Mouse (Mus musculus) left cerebral cortex, adult 11 months (tissue): Measurements from ENCODE around the gene Vwf.

ENCODE experiments used
- DNase-seq: peaks from one replicate; pipeline ENCODE4 v3.0.0; 2022; ENCODE audit warnings: low spot score

Vwf gene

GRCm38 (mm10) chr6:125548406-125548805 is 1.8 kb downstream of the Vwf start:
- DNase-seq: no peak

DNA sequence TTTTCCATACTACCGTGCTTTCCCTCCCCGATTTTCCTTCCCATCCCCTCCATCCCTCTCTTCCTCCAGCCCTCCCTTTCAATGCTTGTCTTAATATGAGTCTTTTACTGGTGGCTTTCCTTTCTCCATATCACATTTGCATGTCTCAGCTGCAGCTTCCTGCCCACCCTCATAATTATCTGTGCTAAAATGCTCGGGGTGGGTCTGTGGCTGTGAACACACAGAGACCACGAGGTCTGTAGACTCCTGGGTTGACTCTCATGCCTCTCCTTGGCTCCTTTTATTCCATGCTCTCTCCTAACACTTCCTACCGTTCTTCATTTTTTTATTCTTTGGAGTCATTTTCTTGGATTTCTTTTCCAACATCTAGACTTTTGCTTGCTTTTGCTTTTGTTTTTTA is 3.6 kb downstream of the Vwf start:
- DNase-seq: no peak

- no peak for DNase-seq
Observed at GRCm38 (mm10) chr6:125552760-125553159, 6.2 kb downstream of the Vwf start.

DNA sequence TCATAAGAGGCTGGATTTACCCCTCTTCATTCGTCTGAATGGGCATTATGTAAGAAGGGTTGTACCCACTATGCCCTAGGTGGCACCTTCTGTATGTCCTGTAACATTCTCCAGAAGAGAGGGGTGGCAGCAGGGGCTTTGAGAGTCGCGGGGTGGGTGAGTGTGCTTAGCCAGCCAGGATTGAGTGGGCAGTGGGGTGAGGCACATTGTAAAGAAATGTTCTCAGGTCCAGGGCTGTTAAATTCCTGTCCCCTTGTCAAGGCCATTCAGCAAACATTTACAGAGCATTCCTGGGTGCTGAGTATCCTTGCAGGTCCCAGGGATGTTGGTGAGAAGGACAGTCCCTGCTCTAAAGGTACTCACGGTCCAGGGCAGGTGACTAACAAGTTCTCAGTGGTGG is 7.0 kb downstream of the Vwf start:
- DNase-seq: no peak

GRCm38 (mm10) chr6:125558831-125559230 is 12.3 kb downstream of the Vwf start:
- DNase-seq: no peak

DNA sequence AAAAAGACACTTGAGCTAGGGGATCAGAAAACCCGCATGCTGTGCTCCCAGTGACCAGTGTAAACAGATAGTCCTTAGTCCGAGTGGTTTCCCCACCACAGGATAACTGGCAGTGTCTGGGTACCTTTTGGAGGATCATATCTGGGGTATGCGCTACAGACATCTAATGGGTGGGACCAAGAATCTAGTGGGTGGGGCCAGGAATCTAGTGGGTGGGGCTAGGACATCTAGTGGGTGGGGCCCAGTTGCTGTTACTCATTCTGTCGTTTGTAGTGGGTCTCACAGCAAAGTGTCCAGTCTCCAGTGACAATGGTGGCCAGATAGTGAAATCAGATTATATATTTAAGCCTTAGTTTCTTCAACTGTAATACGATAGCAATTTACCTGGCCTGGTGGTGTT is 14.5 kb downstream of the Vwf start:
- DNase-seq: no peak

- DNase-seq: no peak
Observed at GRCm38 (mm10) chr6:125561521-125561920, 14.9 kb downstream of the Vwf start.

GRCm38 (mm10) chr6:125564812-125565281 is 18.3 kb downstream of the Vwf start:
- no peak for DNase-seq

DNA sequence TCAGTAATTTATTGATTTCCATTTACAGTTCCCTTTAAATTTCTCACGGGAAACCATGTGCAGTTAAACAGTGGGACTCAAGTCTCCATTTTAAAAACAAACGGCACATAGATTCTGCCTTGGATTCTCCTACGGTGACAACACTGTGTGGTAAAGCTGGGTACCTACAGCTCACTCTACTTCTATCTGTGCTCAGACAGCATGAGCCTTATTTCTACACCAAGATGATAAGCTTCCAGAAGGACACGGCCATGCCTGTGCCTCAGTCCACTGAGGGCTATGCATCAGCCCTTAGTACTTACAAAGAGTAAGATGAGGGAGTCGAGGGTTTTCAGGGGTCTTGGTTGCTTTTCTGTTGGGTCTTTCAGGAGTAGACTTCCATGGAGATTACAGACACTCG is 18.8 kb downstream of the Vwf start:
- no peak for DNase-seq

DNA sequence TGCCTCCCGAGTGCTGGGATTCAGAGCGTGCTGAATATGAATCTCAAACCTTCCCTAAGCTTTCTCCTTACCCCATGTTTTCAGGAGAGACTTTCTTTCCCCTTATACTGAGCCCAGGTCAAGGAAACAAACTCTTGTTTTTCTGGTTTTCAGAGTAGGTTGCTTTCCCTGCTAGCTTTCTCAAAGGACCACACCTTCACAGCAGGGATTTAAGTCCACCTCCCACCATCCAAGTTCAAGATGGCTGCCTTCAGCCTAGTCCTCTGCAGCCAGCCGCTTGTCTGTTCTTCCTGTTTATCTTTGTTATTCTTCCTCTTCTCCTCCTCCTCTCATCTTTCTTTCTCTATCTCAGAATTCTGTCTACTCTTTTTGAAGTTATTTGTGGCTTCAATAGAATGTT is 20.1 kb downstream of the Vwf start:
- no peak for DNase-seq

DNA sequence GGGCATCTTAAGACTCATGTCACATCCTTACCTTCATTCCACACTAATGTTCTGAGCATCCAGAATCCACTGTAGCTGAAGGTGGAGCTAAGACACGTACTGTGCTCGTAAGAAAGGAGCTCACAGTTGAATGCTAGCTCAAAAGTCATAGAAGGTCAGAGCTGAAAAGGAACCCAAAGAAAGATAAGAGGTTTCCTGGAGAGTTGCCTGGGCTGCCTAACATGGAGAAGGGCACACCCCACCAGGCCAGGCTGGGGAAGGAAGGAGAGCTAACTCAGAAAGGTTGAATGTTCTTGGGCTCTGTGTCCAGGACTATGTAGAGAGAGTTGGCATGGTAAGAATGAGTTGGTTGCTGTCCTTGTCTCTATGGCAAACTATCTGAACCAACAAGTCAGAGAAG is 21.8 kb downstream of the Vwf start:
- no peak for DNase-seq

GRCm38 (mm10) chr6:125572291-125573188 is 26.0 kb downstream of the Vwf start:
- peak; percentile 36 for DNase-seq

DNA sequence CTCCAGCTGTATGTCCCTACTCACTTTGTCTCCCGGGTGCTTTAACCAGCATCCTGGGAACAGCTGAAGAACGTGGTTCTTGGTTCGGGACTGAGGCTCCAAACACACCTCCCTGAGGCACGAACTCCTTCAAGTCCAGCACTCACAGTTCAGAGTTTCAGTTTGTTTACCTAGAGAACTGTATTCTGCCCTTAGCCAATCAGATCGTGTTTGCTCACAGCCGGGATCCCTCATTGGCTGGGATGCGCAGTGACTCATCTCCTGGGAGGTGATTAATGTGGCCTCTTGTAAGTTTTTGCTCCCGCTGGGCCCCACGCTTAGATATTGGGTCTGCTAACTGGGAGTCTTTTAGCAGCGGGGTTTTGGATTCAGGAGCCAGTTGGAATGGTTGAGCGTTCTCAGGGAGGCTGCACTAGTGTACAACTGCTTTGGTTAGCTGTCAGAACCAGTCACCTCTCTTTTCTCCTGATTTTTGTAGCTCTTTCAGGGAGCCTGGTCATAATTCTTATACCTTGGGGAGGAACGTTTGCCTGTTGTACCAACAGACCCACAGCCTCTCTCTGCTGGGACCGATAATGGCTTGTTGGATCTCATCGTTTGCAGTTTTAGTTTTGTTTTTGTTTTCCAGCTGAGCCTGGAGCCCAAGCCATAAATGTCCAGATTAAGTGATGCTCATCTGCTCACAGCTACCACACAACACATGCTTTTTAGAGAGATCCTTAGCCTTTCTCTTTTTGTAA is 26.8 kb downstream of the Vwf start:
- DNase-seq: peak; percentile 23

- no peak for DNase-seq
Observed at GRCm38 (mm10) chr6:125575080-125575479, 28.5 kb downstream of the Vwf start.

DNA sequence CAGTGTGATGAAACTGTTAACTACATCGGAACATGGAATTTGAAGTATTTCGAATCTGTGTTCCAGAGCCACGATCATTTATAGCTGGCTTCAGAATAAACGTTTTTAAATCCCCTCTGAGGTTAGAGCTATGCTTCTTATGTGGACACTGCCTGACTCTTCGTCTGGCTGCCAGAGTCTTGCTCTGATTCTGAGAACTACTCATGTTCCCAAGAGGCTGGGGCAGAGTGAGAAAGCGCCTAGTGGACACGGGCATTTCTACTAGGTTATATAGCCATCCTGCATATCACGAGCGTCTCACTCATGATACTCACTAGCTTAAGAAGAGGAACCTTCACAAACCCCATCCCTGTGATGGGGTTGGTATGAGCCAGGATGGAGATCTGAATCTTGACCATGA is 30.7 kb downstream of the Vwf start:
- no peak for DNase-seq

DNA sequence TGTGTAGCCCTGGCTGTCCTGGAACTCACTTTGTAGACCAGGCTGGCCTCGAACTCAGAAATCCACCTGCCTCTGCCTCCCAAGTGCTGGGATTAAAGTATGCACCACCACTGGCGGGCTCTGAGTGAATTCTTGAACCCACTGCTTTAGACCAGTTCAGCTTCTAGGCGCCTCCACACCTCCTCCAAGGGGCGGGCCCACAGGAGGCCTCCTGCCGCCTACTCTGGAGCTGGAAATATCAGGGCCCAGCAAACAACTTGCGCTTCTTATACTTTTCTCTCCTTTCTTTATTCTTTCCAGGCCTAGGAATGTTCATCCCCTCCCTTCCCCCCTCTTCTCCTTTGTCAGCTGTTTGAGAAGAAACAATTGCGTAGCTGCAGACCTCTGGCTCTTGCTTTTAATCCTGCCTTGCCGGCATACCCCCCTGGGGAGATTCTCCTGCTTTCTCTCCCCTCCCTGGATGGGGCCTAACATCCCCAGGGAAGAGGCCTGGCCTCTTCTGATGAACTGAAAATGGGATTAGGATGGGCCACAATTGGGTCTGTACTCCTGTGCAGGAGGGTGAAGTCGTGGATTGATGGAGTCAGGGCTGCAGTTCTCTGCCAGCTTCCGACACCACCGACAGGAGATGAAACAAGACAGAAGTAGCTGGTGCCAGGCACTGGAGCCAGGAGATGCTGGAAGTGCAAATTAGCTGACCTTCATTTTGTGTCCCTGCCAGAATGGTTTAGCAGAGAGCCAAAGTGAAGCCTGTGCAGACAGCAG is 31.5 kb downstream of the Vwf start:
- DNase-seq: no peak

- no peak for DNase-seq
Observed at GRCm38 (mm10) chr6:125578647-125579011, 32.1 kb downstream of the Vwf start.

DNA sequence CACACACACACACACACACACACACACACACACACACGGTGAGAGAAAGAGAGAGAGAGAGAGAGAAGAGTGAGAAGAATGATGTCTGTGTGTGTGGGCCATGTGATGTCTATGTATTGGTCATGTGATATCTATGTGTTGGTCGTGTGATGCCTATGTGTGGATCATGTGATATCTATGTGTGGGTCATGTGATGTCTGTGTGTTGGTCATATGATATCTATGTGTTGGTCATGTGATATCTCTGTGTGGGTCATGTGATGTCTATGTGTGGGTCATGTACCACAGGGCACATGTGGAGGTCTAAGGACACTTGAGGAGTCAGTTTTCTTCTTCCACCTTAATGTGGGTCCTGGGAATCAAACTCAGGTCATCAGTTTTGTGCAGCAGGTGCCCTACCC is 33.3 kb downstream of the Vwf start:
- DNase-seq: no peak

GRCm38 (mm10) chr6:125583666-125584065 is 37.1 kb downstream of the Vwf start:
- no peak for DNase-seq

DNA sequence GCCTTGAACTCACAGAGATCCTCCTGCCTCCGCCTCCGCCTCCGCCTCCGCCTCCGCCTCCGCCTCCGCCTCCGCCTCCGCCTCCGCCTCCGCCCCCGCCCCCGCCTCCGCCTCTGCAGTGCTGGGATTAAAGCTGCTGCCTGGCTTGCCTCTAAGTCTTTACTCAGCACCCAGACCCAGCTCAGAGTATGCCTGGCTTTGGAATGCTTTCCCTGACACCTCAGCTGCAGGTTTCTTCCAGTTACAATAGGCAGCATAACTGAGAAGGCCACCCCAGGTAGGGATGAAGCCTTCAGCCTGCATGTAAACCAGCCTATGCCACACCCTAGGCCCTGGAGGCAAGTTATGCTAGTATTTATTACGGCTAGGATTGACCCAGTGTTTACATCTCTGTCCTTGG is 37.7 kb downstream of the Vwf start:
- DNase-seq: no peak

- DNase-seq: no peak
Observed at GRCm38 (mm10) chr6:125585579-125585978, 39.0 kb downstream of the Vwf start.

DNA sequence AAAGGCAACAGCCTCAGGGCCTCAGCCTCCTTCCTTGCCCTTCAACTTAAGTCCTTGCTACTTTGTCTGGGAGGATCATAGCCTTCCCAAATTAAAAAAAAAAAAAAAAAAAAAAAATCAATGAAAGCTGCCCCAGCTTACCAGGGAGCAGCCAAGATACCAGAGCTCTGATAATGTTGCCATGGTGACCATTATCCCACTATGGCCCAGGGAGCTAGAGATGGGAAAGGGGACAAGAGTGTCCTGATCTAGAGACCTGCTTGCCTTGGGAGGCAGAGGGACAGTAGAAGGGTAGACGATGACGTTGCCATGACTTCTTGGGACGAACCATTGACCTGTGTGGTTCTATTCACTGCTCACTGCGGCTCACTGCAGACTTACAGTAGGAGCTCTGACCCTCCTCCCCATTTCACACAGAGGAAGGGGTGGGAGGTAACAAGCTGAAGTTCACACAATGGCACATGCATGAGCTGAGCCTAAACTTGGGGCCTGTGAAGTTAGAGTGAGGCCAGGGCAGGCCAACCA is 39.5 kb downstream of the Vwf start:
- DNase-seq: no peak
